Mouse (Mus musculus): ENCODE data around the gene Nod1. TPM values are rescaled to one million over a fixed set of nuclear protein-coding genes. Genes with fewer than 3 reads are reported as not detected.

Gene Nod1
- polyA plus RNA-seq, 1 experiment from 2014 or later, result 7.8 TPM

- H3K4me3 ChIP-seq (ENCODE audit: low read depth, low read length), result no peak overlapping the region
- WGBS, result 70% methylated on average over 11 of the region's 16 CpGs
- no peak overlapping the region for H3K9ac ChIP-seq (ENCODE audit: low read depth, low read length)
- no peak overlapping the region for H3K4me2 ChIP-seq (ENCODE audit: low read depth, low read length)
- H3K27ac ChIP-seq (replicated peaks; ENCODE audit: low read depth, low read length), result no peak overlapping the region
- no peaks in the 10 kb centered on the region for H3K36me3 ChIP-seq (ENCODE audit: control insufficient read depth, insufficient read depth, low read length)
- H3K4me1 ChIP-seq (ENCODE audit: control insufficient read depth, insufficient read depth, low read length), result 0 out of 2 replicates have a peak, but pooled peaks cover 4% of the 10 kb centered on the region
- DNase-seq (ENCODE audit: low spot score) (no peak), ATAC-seq (ENCODE audit: low read depth) (no peak)
- H3K27me3 ChIP-seq (replicated peaks; ENCODE audit: control insufficient read depth, insufficient read depth, low read length), result peaks cover 16% of the 10 kb centered on the region
- no peaks in the 10 kb centered on the region for H3K9me3 ChIP-seq (ENCODE audit: control insufficient read depth, low read length)
Observed at GRCm38 (mm10) chr6:54943292-54943691, 29.1 kb downstream of the Nod1 start.

DNA sequence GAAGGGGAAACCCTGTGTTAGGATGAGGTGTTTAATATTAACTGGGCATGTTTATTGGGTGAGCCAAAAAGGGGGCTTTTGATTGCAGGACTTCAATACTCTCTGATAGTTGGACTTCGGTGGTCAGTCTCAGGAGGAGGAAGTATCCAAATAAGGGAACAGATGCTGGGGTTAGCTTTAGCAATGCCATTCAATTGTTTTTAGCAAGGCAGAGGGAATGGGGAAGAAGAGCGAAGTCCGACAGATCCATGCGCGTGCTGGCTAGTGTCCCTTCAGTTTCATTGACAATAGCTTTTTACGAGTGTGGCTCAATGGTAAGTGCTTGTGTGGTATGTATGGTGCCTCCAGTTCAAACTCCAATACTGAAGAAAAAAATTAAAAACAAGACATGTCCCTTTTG is 31.3 kb downstream of the Nod1 start:
- no peak for DNase-seq (ENCODE audit: low spot score)
- Histone ChIP-seq H3K4me1 (ENCODE audit: control insufficient read depth, insufficient read depth, low read length) (0 out of 2 replicates have a peak, but pooled peaks cover 4% of the 10 kb centered on the region), H3K4me2 (ENCODE audit: low read depth, low read length) (no peak overlapping the region), H3K27ac (replicated peaks; ENCODE audit: low read depth, low read length) (no peak overlapping the region), H3K9me3 (ENCODE audit: control insufficient read depth, low read length) (no peaks in the 10 kb centered on the region), H3K9ac (ENCODE audit: low read depth, low read length) (no peak overlapping the region), H3K36me3 (ENCODE audit: control insufficient read depth, insufficient read depth, low read length) (no peaks in the 10 kb centered on the region), H3K27me3 (replicated peaks; ENCODE audit: control insufficient read depth, insufficient read depth, low read length) (peaks cover 16% of the 10 kb centered on the region), H3K4me3 (ENCODE audit: low read depth, low read length) (no peak overlapping the region)
- WGBS, result 90% methylated on average over 6 of the region's 6 CpGs
- no peak for ATAC-seq (ENCODE audit: low read depth)

DNA sequence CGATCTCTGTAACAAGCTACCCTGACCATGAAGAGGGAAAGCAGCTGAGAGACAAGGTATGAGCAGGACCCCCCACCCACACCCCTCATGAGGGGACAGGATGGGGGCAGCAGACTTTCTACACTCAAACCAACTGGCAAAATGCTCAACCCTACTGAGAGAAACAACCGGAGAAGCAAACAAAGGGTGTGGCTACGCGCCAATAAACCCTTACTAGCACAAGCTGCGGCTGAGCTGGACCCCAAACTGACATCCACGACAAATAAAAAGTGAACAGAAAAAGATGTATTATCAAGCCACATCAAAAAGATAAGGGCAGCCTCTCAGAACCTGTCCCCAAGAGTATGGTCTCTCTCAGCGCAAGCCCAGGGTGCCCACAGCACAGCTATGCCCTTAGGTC is 32.3 kb downstream of the Nod1 start:
- DNase-seq (ENCODE audit: low spot score) (no peak), ATAC-seq (ENCODE audit: low read depth) (no peak)
- H3K4me2 ChIP-seq (ENCODE audit: low read depth, low read length), result no peak overlapping the region
- H3K36me3 ChIP-seq (ENCODE audit: control insufficient read depth, insufficient read depth, low read length), result no peaks in the 10 kb centered on the region
- no peak overlapping the region for H3K4me3 ChIP-seq (ENCODE audit: low read depth, low read length)
- no peaks in the 10 kb centered on the region for H3K9me3 ChIP-seq (ENCODE audit: control insufficient read depth, low read length)
- peaks cover 16% of the 10 kb centered on the region for H3K27me3 ChIP-seq (replicated peaks; ENCODE audit: control insufficient read depth, insufficient read depth, low read length)
- H3K27ac ChIP-seq (replicated peaks; ENCODE audit: low read depth, low read length), result no peak overlapping the region
- no peak overlapping the region for H3K9ac ChIP-seq (ENCODE audit: low read depth, low read length)
- WGBS, result 85% methylated on average over 6 of the region's 7 CpGs
- 0 out of 2 replicates have a peak, but pooled peaks cover 4% of the 10 kb centered on the region for H3K4me1 ChIP-seq (ENCODE audit: control insufficient read depth, insufficient read depth, low read length)

DNA sequence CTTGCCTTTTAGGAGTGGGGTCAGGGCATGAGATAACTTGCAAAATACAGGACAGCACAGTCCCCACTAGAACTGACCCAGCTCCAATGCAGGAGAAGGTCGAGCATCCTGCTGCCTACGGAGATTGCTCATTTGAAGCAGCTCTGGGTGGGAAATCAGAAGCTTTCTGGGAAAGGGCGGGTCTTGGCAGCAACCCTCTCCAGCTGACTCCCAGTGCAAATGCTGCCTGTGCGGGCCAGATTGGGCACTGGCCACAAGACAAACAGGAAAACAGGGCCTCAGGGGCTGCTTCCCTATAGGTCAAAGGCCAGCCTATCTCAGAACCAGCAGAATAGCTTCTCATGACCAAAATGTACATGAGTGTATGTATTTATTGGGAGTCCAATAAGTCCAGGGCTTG is 32.8 kb downstream of the Nod1 start:
- H3K36me3 ChIP-seq (ENCODE audit: control insufficient read depth, insufficient read depth, low read length), result no peaks in the 10 kb centered on the region
- H3K27ac ChIP-seq (replicated peaks; ENCODE audit: low read depth, low read length), result no peak overlapping the region
- H3K4me1 ChIP-seq (ENCODE audit: control insufficient read depth, insufficient read depth, low read length), result 0 out of 2 replicates have a peak, but pooled peaks cover 4% of the 10 kb centered on the region
- no peak overlapping the region for H3K4me3 ChIP-seq (ENCODE audit: low read depth, low read length)
- 71% methylated on average over 4 of the region's 4 CpGs for WGBS
- no peak overlapping the region for H3K9ac ChIP-seq (ENCODE audit: low read depth, low read length)
- no peak for ATAC-seq (ENCODE audit: low read depth)
- no peak overlapping the region for H3K4me2 ChIP-seq (ENCODE audit: low read depth, low read length)
- DNase-seq (ENCODE audit: low spot score), result peak; percentile 35
- peaks cover 13% of the 10 kb centered on the region for H3K27me3 ChIP-seq (replicated peaks; ENCODE audit: control insufficient read depth, insufficient read depth, low read length)
- H3K9me3 ChIP-seq (ENCODE audit: control insufficient read depth, low read length), result no peaks in the 10 kb centered on the region

DNA sequence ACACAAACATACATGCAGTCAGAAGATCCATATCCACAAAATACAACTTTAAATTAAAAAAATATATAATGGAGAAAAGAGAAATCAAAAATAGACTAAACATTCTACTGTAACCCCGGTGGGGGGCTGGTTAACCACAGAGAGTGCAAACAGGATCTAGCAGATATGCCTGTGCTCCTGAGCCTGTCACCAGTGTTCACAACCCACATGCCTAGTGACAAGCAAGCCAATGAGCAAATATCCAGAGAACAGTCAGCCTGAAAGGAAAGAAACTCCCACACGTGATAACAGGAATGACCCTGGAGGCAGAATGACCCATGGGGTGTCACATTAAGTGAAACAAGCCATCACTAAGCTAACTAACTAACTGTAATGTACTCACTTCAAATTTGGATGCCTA is 35.9 kb downstream of the Nod1 start:
- Histone ChIP-seq H3K4me3 (ENCODE audit: low read depth, low read length) (no peak overlapping the region), H3K36me3 (ENCODE audit: control insufficient read depth, insufficient read depth, low read length) (no peaks in the 10 kb centered on the region), H3K9me3 (ENCODE audit: control insufficient read depth, low read length) (no peaks in the 10 kb centered on the region), H3K9ac (ENCODE audit: low read depth, low read length) (no peak overlapping the region), H3K27me3 (replicated peaks; ENCODE audit: control insufficient read depth, insufficient read depth, low read length) (no peaks in the 10 kb centered on the region), H3K4me1 (ENCODE audit: control insufficient read depth, insufficient read depth, low read length) (0 out of 2 replicates have a peak, but pooled peaks cover 4% of the 10 kb centered on the region), H3K4me2 (ENCODE audit: low read depth, low read length) (no peak overlapping the region), H3K27ac (replicated peaks; ENCODE audit: low read depth, low read length) (no peak overlapping the region)
- no peak for ATAC-seq (ENCODE audit: low read depth)
- no peak for DNase-seq (ENCODE audit: low spot score)
- 67% methylated on average over 2 of the region's 2 CpGs for WGBS

GRCm38 (mm10) chr6:54934930-54935329 is 37.5 kb downstream of the Nod1 start:
- Histone ChIP-seq H3K4me2 (ENCODE audit: low read depth, low read length) (no peak overlapping the region), H3K4me3 (ENCODE audit: low read depth, low read length) (no peak overlapping the region), H3K27me3 (replicated peaks; ENCODE audit: control insufficient read depth, insufficient read depth, low read length) (no peaks in the 10 kb centered on the region), H3K36me3 (ENCODE audit: control insufficient read depth, insufficient read depth, low read length) (no peaks in the 10 kb centered on the region), H3K4me1 (ENCODE audit: control insufficient read depth, insufficient read depth, low read length) (0 out of 2 replicates have a peak, but pooled peaks cover 2% of the 10 kb centered on the region), H3K9me3 (ENCODE audit: control insufficient read depth, low read length) (no peaks in the 10 kb centered on the region), H3K9ac (ENCODE audit: low read depth, low read length) (no peak overlapping the region), H3K27ac (replicated peaks; ENCODE audit: low read depth, low read length) (no peak overlapping the region)
- WGBS, result 76% methylated on average over 5 of the region's 5 CpGs
- DNase-seq (ENCODE audit: low spot score) (no peak), ATAC-seq (ENCODE audit: low read depth) (no peak)

DNA sequence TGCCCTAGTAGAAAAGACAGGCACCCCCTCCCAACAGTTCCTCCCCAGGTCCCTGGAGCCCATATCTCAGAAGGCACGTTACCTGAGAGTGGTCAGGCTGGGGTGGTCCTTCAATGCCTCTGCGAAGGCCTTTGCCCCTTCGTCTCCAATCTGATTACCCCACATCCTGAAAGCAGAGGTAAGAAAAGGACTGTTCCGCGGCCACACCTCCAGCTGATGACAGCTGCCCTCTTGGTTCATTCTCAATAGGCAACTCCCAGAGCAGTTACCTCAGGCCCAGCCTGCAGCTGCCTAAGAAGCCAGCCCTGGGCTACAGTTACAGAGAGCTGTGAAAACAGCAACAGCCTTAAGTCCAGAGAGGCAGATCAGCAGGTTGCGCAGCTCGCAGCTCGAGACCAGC is 38.1 kb downstream of the Nod1 start:
- WGBS, result 86% methylated on average over 8 of the region's 8 CpGs
- no peaks in the 10 kb centered on the region for H3K36me3 ChIP-seq (ENCODE audit: control insufficient read depth, insufficient read depth, low read length)
- DNase-seq (ENCODE audit: low spot score), result no peak
- no peak overlapping the region for H3K4me3 ChIP-seq (ENCODE audit: low read depth, low read length)
- no peaks in the 10 kb centered on the region for H3K9me3 ChIP-seq (ENCODE audit: control insufficient read depth, low read length)
- H3K27ac ChIP-seq (replicated peaks; ENCODE audit: low read depth, low read length), result no peak overlapping the region
- no peak overlapping the region for H3K9ac ChIP-seq (ENCODE audit: low read depth, low read length)
- no peak overlapping the region for H3K4me2 ChIP-seq (ENCODE audit: low read depth, low read length)
- no peaks in the 10 kb centered on the region for H3K27me3 ChIP-seq (replicated peaks; ENCODE audit: control insufficient read depth, insufficient read depth, low read length)
- no peak for ATAC-seq (ENCODE audit: low read depth)
- H3K4me1 ChIP-seq (ENCODE audit: control insufficient read depth, insufficient read depth, low read length), result no peaks in the 10 kb centered on the region

DNA sequence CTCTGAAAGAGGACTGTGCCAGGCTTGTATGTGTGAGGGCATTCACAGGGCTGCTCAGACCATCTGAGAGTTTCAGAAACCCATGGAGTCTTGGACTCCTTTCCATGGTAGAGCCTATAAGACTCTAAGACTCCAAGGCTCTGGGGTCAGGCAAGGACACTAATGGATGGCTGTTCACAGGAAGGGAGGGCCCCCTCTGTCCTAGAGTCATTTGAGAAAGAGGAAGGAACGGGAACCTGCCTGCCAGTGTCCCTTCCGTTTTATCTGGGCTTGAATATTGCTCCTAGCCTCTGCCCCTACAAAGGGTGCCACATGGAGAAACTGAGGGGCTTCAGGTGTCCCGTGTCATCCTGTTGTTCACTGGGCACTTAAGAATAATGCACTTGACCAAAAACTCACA is 38.5 kb downstream of the Nod1 start:
- Histone ChIP-seq H3K9ac (ENCODE audit: low read depth, low read length) (no peak overlapping the region), H3K9me3 (ENCODE audit: control insufficient read depth, low read length) (no peaks in the 10 kb centered on the region), H3K4me3 (ENCODE audit: low read depth, low read length) (no peak overlapping the region), H3K36me3 (ENCODE audit: control insufficient read depth, insufficient read depth, low read length) (no peaks in the 10 kb centered on the region), H3K27ac (replicated peaks; ENCODE audit: low read depth, low read length) (no peak overlapping the region), H3K27me3 (replicated peaks; ENCODE audit: control insufficient read depth, insufficient read depth, low read length) (no peaks in the 10 kb centered on the region), H3K4me2 (ENCODE audit: low read depth, low read length) (no peak overlapping the region), H3K4me1 (ENCODE audit: control insufficient read depth, insufficient read depth, low read length) (no peaks in the 10 kb centered on the region)
- 82% methylated on average over 3 of the region's 3 CpGs for WGBS
- ATAC-seq (ENCODE audit: low read depth) (no peak), DNase-seq (ENCODE audit: low spot score) (no peak)

GRCm38 (mm10) chr6:54933216-54933615 is 39.2 kb downstream of the Nod1 start:
- WGBS, result 73% methylated on average over 5 of the region's 5 CpGs
- Histone ChIP-seq H3K9ac (ENCODE audit: low read depth, low read length) (no peak overlapping the region), H3K4me2 (ENCODE audit: low read depth, low read length) (no peak overlapping the region), H3K4me3 (ENCODE audit: low read depth, low read length) (no peak overlapping the region), H3K4me1 (ENCODE audit: control insufficient read depth, insufficient read depth, low read length) (no peaks in the 10 kb centered on the region), H3K27ac (replicated peaks; ENCODE audit: low read depth, low read length) (no peak overlapping the region), H3K27me3 (replicated peaks; ENCODE audit: control insufficient read depth, insufficient read depth, low read length) (no peaks in the 10 kb centered on the region), H3K36me3 (ENCODE audit: control insufficient read depth, insufficient read depth, low read length) (no peaks in the 10 kb centered on the region), H3K9me3 (ENCODE audit: control insufficient read depth, low read length) (no peaks in the 10 kb centered on the region)
- DNase-seq (ENCODE audit: low spot score), result no peak
- no peak for ATAC-seq (ENCODE audit: low read depth)
